Mouse (Mus musculus): Measurements from ENCODE around the gene Zfp444. TPM values are rescaled to one million over a fixed set of nuclear protein-coding genes. Genes with fewer than 3 reads are reported as not detected.

Gene Zfp444
- 16.6 and 21.6 TPM in 2 replicates for total RNA-seq (2012; rRNA removed)

- Histone ChIP-seq H3K9ac (ENCODE audit: insufficient read depth, low read depth, low read length, poor library complexity, severe bottlenecking) (peak within 1 kb of the TSS; percentile 93), H3K27ac (ENCODE audit: insufficient read depth, low read depth, low read length, poor library complexity, severe bottlenecking) (peak within 1 kb of the TSS; percentile 92), H3K36me3 (ENCODE audit: control insufficient read depth, insufficient read depth, low read length, poor library complexity, severe bottlenecking) (peaks cover 10% of the 10 kb centered on the region), H3K4me1 (ENCODE audit: control insufficient read depth in 2 of 2, insufficient read depth in 2 of 2, low read length in 2 of 2, poor library complexity in 1 of 2) (peaks cover 0 to 4% of the 10 kb centered on the region in 2 experiments; a peak in 2 of 4 replicates), H3K4me3 (ENCODE audit: insufficient read depth in 1 of 2, low read depth in 1 of 2, low read length in 2 of 2, poor library complexity in 1 of 2, severe bottlenecking in 1 of 2) (peak within 1 kb of the TSS; percentile 82 to 94), H3K9me3 (ENCODE audit: control insufficient read depth, insufficient read depth, low read depth, low read length) (no peaks in the 10 kb centered on the region)
- in situ Hi-C loops (cut with MboI; ENCODE audit: low sequenced_read_pairs in 2 of 2, unreplicated experiment in 2 of 2) = no loop called here
- peak; percentile 99 for DNase-seq (ENCODE audit: low read depth, low spot score)
- TF ChIP-seq HCFC1 (IDR thresholded peaks at IDR 0.05; ENCODE audit: borderline replicate concordance, insufficient read depth, low read length) (peak; percentile 92), ZNF384 (IDR thresholded peaks at IDR 0.05; ENCODE audit: low read depth, low read length) (no peak), ZC3H11A (IDR thresholded peaks at IDR 0.05; ENCODE audit: borderline replicate concordance, low read depth, low read length) (no peak), MAFK (IDR thresholded peaks at IDR 0.05; ENCODE audit: insufficient read depth, low read depth, low read length) (no peak), CHD2 (IDR thresholded peaks at IDR 0.05; ENCODE audit: low read depth, low read length) (peak; percentile 74; the same call in 1 of the 2 replicates)
These were observed at the start of gene Zfp444 for GRCm38 (mm10) chr7:6172006-6172649. Gene Zfp444, plus strand, starts transcription at chr7:6172226.

DNA sequence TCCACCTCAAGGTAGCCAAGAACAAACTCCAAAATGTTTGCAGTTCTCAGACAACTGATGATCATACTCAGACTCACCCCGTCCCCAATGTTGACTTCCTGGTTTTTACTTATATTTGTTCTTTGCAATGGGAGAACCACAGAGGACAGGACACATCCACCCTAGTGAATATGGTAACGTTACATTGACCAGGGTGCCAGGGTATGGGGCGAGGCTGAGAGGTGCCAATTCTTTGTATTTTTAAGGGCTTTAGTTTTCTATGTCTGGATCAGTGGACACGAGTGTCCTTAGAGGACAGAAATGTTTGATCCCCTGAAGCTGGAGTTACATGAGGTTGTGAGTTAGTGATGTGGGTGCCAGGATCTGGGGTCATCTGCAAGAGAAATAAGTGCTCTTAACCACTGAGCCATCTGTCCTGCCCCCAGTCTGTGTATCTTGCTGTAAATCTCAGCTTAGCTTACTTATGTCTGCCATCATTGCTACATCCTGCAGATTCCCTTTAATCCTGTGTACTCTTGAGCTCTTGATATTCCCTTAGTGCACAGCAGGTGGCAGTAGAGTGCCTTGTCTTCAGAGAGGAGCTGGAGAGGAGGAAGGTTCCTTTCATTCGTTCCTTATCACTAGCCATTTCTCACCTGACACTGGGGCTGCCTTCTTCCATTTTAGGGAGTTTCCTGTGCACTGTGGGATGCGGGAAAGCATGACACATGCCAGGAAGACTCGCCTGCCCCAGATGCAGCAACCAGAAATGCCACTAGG, 45.2 kb upstream of the Zfp444 start:
- H3K9ac ChIP-seq (ENCODE audit: insufficient read depth, low read depth, low read length, poor library complexity, severe bottlenecking) = no peak overlapping the region
- H3K9me3 ChIP-seq (ENCODE audit: control insufficient read depth, insufficient read depth, low read depth, low read length) = no peaks in the 10 kb centered on the region
- no peaks in the 10 kb centered on the region for H3K36me3 ChIP-seq (ENCODE audit: control insufficient read depth, insufficient read depth, low read length, poor library complexity, severe bottlenecking)
- H3K4me3 ChIP-seq (ENCODE audit: insufficient read depth in 1 of 2, low read depth in 1 of 2, low read length in 2 of 2, poor library complexity in 1 of 2, severe bottlenecking in 1 of 2) = no peak overlapping the region
- TF ChIP-seq ZC3H11A (IDR thresholded peaks at IDR 0.05; ENCODE audit: borderline replicate concordance, low read depth, low read length) (peak; percentile 62; the same call in 1 of the 2 replicates), CHD2 (IDR thresholded peaks at IDR 0.05; ENCODE audit: low read depth, low read length) (no peak)
- no peaks in the 10 kb centered on the region for H3K4me1 ChIP-seq (ENCODE audit: control insufficient read depth in 2 of 2, insufficient read depth in 2 of 2, low read length in 2 of 2, poor library complexity in 1 of 2)
- DNase-seq (ENCODE audit: low read depth, low spot score) = peak; percentile 69
- in situ Hi-C loops (cut with MboI; ENCODE audit: low sequenced_read_pairs in 2 of 2, unreplicated experiment in 2 of 2) = loop anchor here in 1 of 2 experiments (10.0 kb wide), 1 partner anchor 68 kb away; the partner anchor contains the start of gene Galp
- no peak overlapping the region for H3K27ac ChIP-seq (ENCODE audit: insufficient read depth, low read depth, low read length, poor library complexity, severe bottlenecking)

DNA sequence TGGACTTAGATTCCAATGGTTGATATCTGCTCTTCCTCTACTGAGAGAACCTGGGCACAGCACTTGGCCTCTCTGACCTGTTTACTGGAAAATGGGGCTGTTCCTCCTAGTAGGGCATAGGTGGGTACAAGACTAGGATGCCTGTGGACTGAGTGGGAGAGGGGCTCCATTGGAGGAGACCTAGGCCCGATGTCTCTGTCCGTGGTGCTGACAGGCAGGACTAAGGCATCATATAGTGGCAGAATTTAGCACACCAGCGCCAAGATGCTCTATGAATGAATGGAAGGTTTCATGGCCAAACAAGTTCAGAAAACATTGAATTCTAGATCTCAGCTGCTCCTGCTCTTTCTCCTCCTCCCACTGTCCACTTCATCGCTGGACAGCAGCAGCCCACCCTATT, 41.7 kb upstream of the Zfp444 start:
- Histone ChIP-seq H3K27ac (ENCODE audit: insufficient read depth, low read depth, low read length, poor library complexity, severe bottlenecking) (no peak overlapping the region), H3K9me3 (ENCODE audit: control insufficient read depth, insufficient read depth, low read depth, low read length) (no peaks in the 10 kb centered on the region), H3K36me3 (ENCODE audit: control insufficient read depth, insufficient read depth, low read length, poor library complexity, severe bottlenecking) (peaks cover 3% of the 10 kb centered on the region; the same call in 1 of the 2 replicates), H3K4me3 (ENCODE audit: insufficient read depth in 1 of 2, low read depth in 1 of 2, low read length in 2 of 2, poor library complexity in 1 of 2, severe bottlenecking in 1 of 2) (no peak overlapping the region), H3K9ac (ENCODE audit: insufficient read depth, low read depth, low read length, poor library complexity, severe bottlenecking) (no peak overlapping the region), H3K4me1 (ENCODE audit: control insufficient read depth in 2 of 2, insufficient read depth in 2 of 2, low read length in 2 of 2, poor library complexity in 1 of 2) (no peaks in the 10 kb centered on the region)
- TF ChIP-seq ZC3H11A (IDR thresholded peaks at IDR 0.05; ENCODE audit: borderline replicate concordance, low read depth, low read length) (no peak), CHD2 (IDR thresholded peaks at IDR 0.05; ENCODE audit: low read depth, low read length) (no peak), HCFC1 (IDR thresholded peaks at IDR 0.05; ENCODE audit: borderline replicate concordance, insufficient read depth, low read length) (no peak), MAFK (IDR thresholded peaks at IDR 0.05; ENCODE audit: insufficient read depth, low read depth, low read length) (no peak), ZNF384 (IDR thresholded peaks at IDR 0.05; ENCODE audit: low read depth, low read length) (no peak)
- no peak for DNase-seq (ENCODE audit: low read depth, low spot score)
- in situ Hi-C loops (cut with MboI; ENCODE audit: low sequenced_read_pairs in 2 of 2, unreplicated experiment in 2 of 2) = no loop called here

DNA sequence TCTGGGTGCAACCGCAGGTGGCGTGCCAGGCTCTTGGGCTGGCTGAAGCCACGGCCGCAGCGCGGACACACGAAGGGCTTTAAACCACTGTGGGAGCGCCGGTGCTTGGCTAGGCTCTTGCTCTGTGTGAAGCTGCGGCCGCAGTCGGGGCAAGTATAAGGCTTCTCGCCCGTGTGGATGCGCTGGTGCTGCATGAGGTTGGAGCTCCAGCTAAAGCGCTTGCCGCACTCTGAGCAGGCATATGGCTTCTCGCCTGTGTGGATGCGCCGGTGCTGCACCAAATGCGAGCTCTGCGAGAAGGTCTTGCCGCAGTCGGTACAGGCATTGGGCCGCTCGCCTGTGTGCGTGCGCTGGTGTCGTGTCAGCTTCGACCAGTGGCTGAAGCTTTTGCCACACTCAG, 39.4 kb upstream of the Zfp444 start:
- in situ Hi-C loops (cut with MboI; ENCODE audit: low sequenced_read_pairs in 2 of 2, unreplicated experiment in 2 of 2) = no loop called here
- no peak for DNase-seq (ENCODE audit: low read depth, low spot score)
- Histone ChIP-seq H3K4me1 (ENCODE audit: control insufficient read depth in 2 of 2, insufficient read depth in 2 of 2, low read length in 2 of 2, poor library complexity in 1 of 2) (no peaks in the 10 kb centered on the region), H3K36me3 (ENCODE audit: control insufficient read depth, insufficient read depth, low read length, poor library complexity, severe bottlenecking) (peaks cover 3% of the 10 kb centered on the region; the same call in 1 of the 2 replicates), H3K4me3 (ENCODE audit: insufficient read depth in 1 of 2, low read depth in 1 of 2, low read length in 2 of 2, poor library complexity in 1 of 2, severe bottlenecking in 1 of 2) (peak overlapping the region; percentile 54 to 68; a peak in 3 of 4 replicates), H3K9me3 (ENCODE audit: control insufficient read depth, insufficient read depth, low read depth, low read length) (no peaks in the 10 kb centered on the region), H3K9ac (ENCODE audit: insufficient read depth, low read depth, low read length, poor library complexity, severe bottlenecking) (0 out of 2 replicates have a peak overlapping the region, but pooled peaks have one; percentile 54), H3K27ac (ENCODE audit: insufficient read depth, low read depth, low read length, poor library complexity, severe bottlenecking) (no peak overlapping the region)
- TF ChIP-seq HCFC1 (IDR thresholded peaks at IDR 0.05; ENCODE audit: borderline replicate concordance, insufficient read depth, low read length) (no peak), ZNF384 (IDR thresholded peaks at IDR 0.05; ENCODE audit: low read depth, low read length) (no peak), ZC3H11A (IDR thresholded peaks at IDR 0.05; ENCODE audit: borderline replicate concordance, low read depth, low read length) (no peak)
